Mouse (Mus musculus) embryonic fibroblast, embryonic 13.5 days (primary cell): ENCODE measurements around the gene Pdgfc.

Source experiments
- CTCF ChIP-seq: IDR thresholded peaks from 2 replicates; pipeline ENCODE4 v1.5.1; 2011; ENCODE audit warnings: mild to moderate bottlenecking, control low read depth, low read length, moderate library complexity, borderline replicate concordance; ENCODE audit not compliant: insufficient read depth
- POLR2A ChIP-seq: IDR thresholded peaks from 2 replicates; pipeline ENCODE4 v1.6.1; 2011; ENCODE audit warnings: low read depth, mild to moderate bottlenecking, control low read depth, low read length, moderate library complexity

DNA sequence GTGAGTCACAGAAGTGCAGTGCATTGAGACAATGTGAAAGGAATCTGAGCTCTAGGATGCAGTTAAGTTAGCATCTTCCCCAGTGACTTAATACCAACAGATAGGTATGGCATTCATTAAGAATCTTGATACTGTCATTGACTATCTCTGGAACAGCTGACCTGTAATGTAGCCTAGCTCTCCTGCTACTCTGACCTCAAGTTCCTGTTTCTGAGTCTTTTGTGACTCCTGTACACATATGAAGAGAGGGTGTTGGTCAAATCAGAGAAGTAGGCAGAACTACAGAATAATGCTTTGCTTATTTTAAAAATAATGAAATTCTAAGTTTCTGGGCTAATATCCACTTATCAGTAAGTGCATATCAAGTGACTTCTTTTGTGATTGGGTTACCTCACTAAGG is 17.9 kb downstream of the Pdgfc start:
- TF ChIP-seq CTCF, result no peak
- no peak for TF ChIP-seq POLR2A
